Mouse (Mus musculus): Measurements from ENCODE around the gene Kansl1. TPM values are rescaled to one million over a fixed set of nuclear protein-coding genes. Genes with fewer than 3 reads are reported as not detected.
A peak's percentile ranks its signal among the peaks of the same experiment; 100 is the strongest.

Gene Kansl1
- total RNA-seq, 1 experiment: 37.7 TPM

GRCm38 (mm10) chr11:104445538-104445937, 23.1 kb downstream of the Kansl1 start:
- in situ Hi-C loops (cut with MboI; ENCODE audit: low sequenced_read_pairs in 2 of 2, unreplicated experiment in 2 of 2): no loop called here
- no peak for DNase-seq (ENCODE audit: low read depth, low spot score)
- no peak overlapping the region for H3K4me3 ChIP-seq (ENCODE audit: insufficient read depth in 1 of 2, low read depth in 1 of 2, low read length in 2 of 2, poor library complexity in 1 of 2, severe bottlenecking in 1 of 2)
- no peak overlapping the region for H3K27ac ChIP-seq (ENCODE audit: insufficient read depth, low read depth, low read length, poor library complexity, severe bottlenecking)
- no peaks in the 10 kb centered on the region for H3K9me3 ChIP-seq (ENCODE audit: control insufficient read depth, insufficient read depth, low read depth, low read length)
- no peak overlapping the region for H3K9ac ChIP-seq (ENCODE audit: insufficient read depth, low read depth, low read length, poor library complexity, severe bottlenecking)
- H3K36me3 ChIP-seq (ENCODE audit: control insufficient read depth, insufficient read depth, low read length, poor library complexity, severe bottlenecking): no peaks in the 10 kb centered on the region
- TF ChIP-seq HCFC1 (IDR thresholded peaks at IDR 0.05; ENCODE audit: borderline replicate concordance, insufficient read depth, low read length) (no peak), ZNF384 (IDR thresholded peaks at IDR 0.05; ENCODE audit: low read depth, low read length) (no peak), ZC3H11A (IDR thresholded peaks at IDR 0.05; ENCODE audit: borderline replicate concordance, low read depth, low read length) (no peak), CHD2 (IDR thresholded peaks at IDR 0.05; ENCODE audit: low read depth, low read length) (no peak), MAFK (IDR thresholded peaks at IDR 0.05; ENCODE audit: insufficient read depth, low read depth, low read length) (no peak)
- H3K4me1 ChIP-seq (ENCODE audit: control insufficient read depth in 2 of 2, insufficient read depth in 2 of 2, low read length in 2 of 2, poor library complexity in 1 of 2): peaks cover 2 to 4% of the 10 kb centered on the region in 2 experiments; a peak in 1 of 4 replicates

- Histone ChIP-seq H3K9me3 (ENCODE audit: control insufficient read depth, insufficient read depth, low read depth, low read length) (no peaks in the 10 kb centered on the region), H3K4me1 (ENCODE audit: control insufficient read depth in 2 of 2, insufficient read depth in 2 of 2, low read length in 2 of 2, poor library complexity in 1 of 2) (peaks cover 4 to 5% of the 10 kb centered on the region in 2 experiments; a peak in 2 of 4 replicates), H3K9ac (ENCODE audit: insufficient read depth, low read depth, low read length, poor library complexity, severe bottlenecking) (no peak overlapping the region), H3K27ac (ENCODE audit: insufficient read depth, low read depth, low read length, poor library complexity, severe bottlenecking) (no peak overlapping the region; the same call in 1 of the 2 replicates), H3K36me3 (ENCODE audit: control insufficient read depth, insufficient read depth, low read length, poor library complexity, severe bottlenecking) (no peaks in the 10 kb centered on the region), H3K4me3 (ENCODE audit: insufficient read depth in 1 of 2, low read depth in 1 of 2, low read length in 2 of 2, poor library complexity in 1 of 2, severe bottlenecking in 1 of 2) (no peak overlapping the region)
- no peak for DNase-seq (ENCODE audit: low read depth, low spot score)
- TF ChIP-seq ZNF384 (IDR thresholded peaks at IDR 0.05; ENCODE audit: low read depth, low read length): no peak
- in situ Hi-C loops (cut with MboI; ENCODE audit: low sequenced_read_pairs in 2 of 2, unreplicated experiment in 2 of 2): no loop called here
Observed at GRCm38 (mm10) chr11:104445044-104445443, 23.6 kb downstream of the Kansl1 start.

GRCm38 (mm10) chr11:104443359-104443758, 25.3 kb downstream of the Kansl1 start:
- DNase-seq (ENCODE audit: low read depth, low spot score): no peak

GRCm38 (mm10) chr11:104442333-104443136, 26.1 kb downstream of the Kansl1 start:
- peak; percentile 92 for DNase-seq (ENCODE audit: low read depth, low spot score)
- peak overlapping the region; percentile 96 for H3K9ac ChIP-seq (ENCODE audit: insufficient read depth, low read depth, low read length, poor library complexity, severe bottlenecking)
- TF ChIP-seq CHD2 (IDR thresholded peaks at IDR 0.05; ENCODE audit: low read depth, low read length): no peak
- TF ChIP-seq HCFC1 (IDR thresholded peaks at IDR 0.05; ENCODE audit: borderline replicate concordance, insufficient read depth, low read length): peak; percentile 97
- H3K9me3 ChIP-seq (ENCODE audit: control insufficient read depth, insufficient read depth, low read depth, low read length): no peaks in the 10 kb centered on the region
- peak overlapping the region; percentile 100 for H3K27ac ChIP-seq (ENCODE audit: insufficient read depth, low read depth, low read length, poor library complexity, severe bottlenecking)
- peak overlapping the region; percentile 75 to 78 for H3K4me3 ChIP-seq (ENCODE audit: insufficient read depth in 1 of 2, low read depth in 1 of 2, low read length in 2 of 2, poor library complexity in 1 of 2, severe bottlenecking in 1 of 2)
- in situ Hi-C loops (cut with MboI; ENCODE audit: low sequenced_read_pairs in 2 of 2, unreplicated experiment in 2 of 2): no loop called here
- H3K4me1 ChIP-seq (ENCODE audit: control insufficient read depth in 2 of 2, insufficient read depth in 2 of 2, low read length in 2 of 2, poor library complexity in 1 of 2): peaks cover 4 to 17% of the 10 kb centered on the region in 2 experiments; a peak in 2 of 4 replicates
- no peaks in the 10 kb centered on the region for H3K36me3 ChIP-seq (ENCODE audit: control insufficient read depth, insufficient read depth, low read length, poor library complexity, severe bottlenecking)

More at GRCm38 (mm10) chr11:104443359-104443758, 25.3 kb downstream of the Kansl1 start:
- in situ Hi-C loops (cut with MboI; ENCODE audit: low sequenced_read_pairs in 2 of 2, unreplicated experiment in 2 of 2): no loop called here
- H3K4me1 ChIP-seq (ENCODE audit: control insufficient read depth in 2 of 2, insufficient read depth in 2 of 2, low read length in 2 of 2, poor library complexity in 1 of 2): peaks cover 4 to 16% of the 10 kb centered on the region in 2 experiments; a peak in 2 of 4 replicates
- H3K4me3 ChIP-seq (ENCODE audit: insufficient read depth in 1 of 2, low read depth in 1 of 2, low read length in 2 of 2, poor library complexity in 1 of 2, severe bottlenecking in 1 of 2): peak overlapping the region; percentile 75 to 78; a peak in 3 of 4 replicates
- no peaks in the 10 kb centered on the region for H3K9me3 ChIP-seq (ENCODE audit: control insufficient read depth, insufficient read depth, low read depth, low read length)
- no peak overlapping the region; the same call in 1 of the 2 replicates for H3K9ac ChIP-seq (ENCODE audit: insufficient read depth, low read depth, low read length, poor library complexity, severe bottlenecking)
- H3K27ac ChIP-seq (ENCODE audit: insufficient read depth, low read depth, low read length, poor library complexity, severe bottlenecking): peak overlapping the region; percentile 100; the same call in 1 of the 2 replicates
- no peaks in the 10 kb centered on the region for H3K36me3 ChIP-seq (ENCODE audit: control insufficient read depth, insufficient read depth, low read length, poor library complexity, severe bottlenecking)
- no peak for TF ChIP-seq CHD2 (IDR thresholded peaks at IDR 0.05; ENCODE audit: low read depth, low read length)
- TF ChIP-seq ZNF384 (IDR thresholded peaks at IDR 0.05; ENCODE audit: low read depth, low read length): no peak
- no peak for TF ChIP-seq HCFC1 (IDR thresholded peaks at IDR 0.05; ENCODE audit: borderline replicate concordance, insufficient read depth, low read length)
- TF ChIP-seq MAFK (IDR thresholded peaks at IDR 0.05; ENCODE audit: insufficient read depth, low read depth, low read length): no peak
- TF ChIP-seq ZC3H11A (IDR thresholded peaks at IDR 0.05; ENCODE audit: borderline replicate concordance, low read depth, low read length): no peak
